Mouse (Mus musculus) G1E (cell line): ENCODE measurements around the gene Evi5. TPM values are rescaled to one million over a fixed set of nuclear protein-coding genes. Genes with fewer than 3 reads are reported as not detected.

ENCODE experiments used
- ATAC-seq: 2 replicates; pipeline ENCODE4 v1.8.0; 2016; ENCODE audit warnings: mild to moderate bottlenecking; ENCODE audit not compliant: insufficient number of reproducible peaks, poor library complexity, low FRiP score, severe bottlenecking; ENCODE audit errors: extremely low read depth
- DNase-seq: peaks from one replicate; pipeline ENCODE4 v3.0.0; 2012; ENCODE audit warnings: low spot score
- H3K27me3 ChIP-seq: 2 replicates; pipeline ENCODE4 v1.6.1; 2012; ENCODE audit warnings: mild to moderate bottlenecking, low read length, inconsistent platforms; ENCODE audit not compliant: insufficient read depth
- H3K36me3 ChIP-seq: replicated peaks from 2 replicates; pipeline ENCODE3; 2012; ENCODE audit warnings: mild to moderate bottlenecking, inconsistent platforms
- H3K4me1 ChIP-seq: 2 replicates; pipeline ENCODE4 v1.6.1; 2012; ENCODE audit warnings: low read depth, low read length, inconsistent platforms, mixed read lengths; ENCODE audit not compliant: insufficient read depth
- H3K4me3 ChIP-seq: 2 replicates; pipeline ENCODE4 v1.5.1; 2012; ENCODE audit warnings: low read depth, mild to moderate bottlenecking, inconsistent platforms, low read length, moderate library complexity, mixed read lengths
- H3K9me3 ChIP-seq: replicated peaks from 2 replicates; pipeline ENCODE4 v1.6.1; 2012; ENCODE audit warnings: inconsistent platforms
- CTCF ChIP-seq: IDR thresholded peaks from 2 replicates; pipeline ENCODE4 v1.5.1; 2012; ENCODE audit warnings: low read depth, low read length, inconsistent platforms, mixed read lengths
- GATA1 ChIP-seq: IDR thresholded peaks from 2 replicates; pipeline ENCODE4 v1.6.1; 2012; ENCODE audit warnings: borderline replicate concordance, low read length, inconsistent platforms, mixed read lengths
- GATA2 ChIP-seq: IDR thresholded peaks from 2 replicates; pipeline ENCODE4 v1.6.1; 2012; ENCODE audit warnings: low read depth, low read length, inconsistent platforms, borderline replicate concordance
- POLR2AphosphoS5 ChIP-seq: IDR thresholded peaks from 2 replicates; pipeline ENCODE4 v1.6.1; 2012; ENCODE audit warnings: low read depth, low read length, inconsistent platforms; ENCODE audit not compliant: insufficient replicate concordance
- TAL1 ChIP-seq: conservative IDR thresholded peaks from 2 replicates; pipeline ENCODE4 v1.6.1; 2012; ENCODE audit warnings: low read depth, low read length, inconsistent platforms, mixed read lengths
- polyA plus RNA-seq: library from polyadenylated mRNA; stranded (reverse); fragments of >175 nt; gene quantifications from 2 replicates; pipeline ENCODE4 v1.2.3, GENCODE M21; 2012
- total RNA-seq, 2 experiments: library from RNA; stranded (forward) in 1 of 2; stranded (reverse) in 1 of 2; fragments of 200-1000 nt in 1 of 2; fragments of >200 nt in 1 of 2; fragmentation: Nextera tagmentation in 1 of 2; gene quantifications; 2 replicates each; pipeline ENCODE4 v1.2.3; 2014 to 2017

The Evi5 gene
- total and polyA plus RNA-seq, 3 experiments = 3.8 to 94.2 (median 36.4) TPM

GRCm38 (mm10) chr5:107776777-107777544 is 97.9 kb downstream of the Evi5 start:
- Histone ChIP-seq H3K9me3 (no peaks in the 10 kb centered on the region), H3K36me3 (peaks cover 35% of the 10 kb centered on the region), H3K4me3 (no peak overlapping the region), H3K4me1 (peaks cover 8% of the 10 kb centered on the region; the same call in 1 of the 2 replicates), H3K27me3 (no peaks in the 10 kb centered on the region)
- TF ChIP-seq TAL1 (no peak), GATA2 (no peak)
- no peak for ATAC-seq
- DNase-seq = no peak

- ATAC-seq (no peak), DNase-seq (no peak)
- Histone ChIP-seq H3K4me3 (no peak overlapping the region), H3K36me3 (peaks cover 29% of the 10 kb centered on the region), H3K27me3 (no peaks in the 10 kb centered on the region), H3K9me3 (no peaks in the 10 kb centered on the region), H3K4me1 (peaks cover 6% of the 10 kb centered on the region; the same call in 1 of the 2 replicates)
- no peak for TF ChIP-seq CTCF
- no peak for TF ChIP-seq POLR2AphosphoS5
- no peak for TF ChIP-seq GATA1
- no peak for TF ChIP-seq GATA2
- TF ChIP-seq TAL1 = no peak
Measured at GRCm38 (mm10) chr5:107775875-107776274, 99.0 kb downstream of the Evi5 start.

- no peak for TF ChIP-seq CTCF
- no peak for TF ChIP-seq TAL1
- Histone ChIP-seq H3K4me3 (no peak overlapping the region), H3K9me3 (peaks cover 8% of the 10 kb centered on the region), H3K36me3 (peaks cover 28% of the 10 kb centered on the region), H3K27me3 (no peaks in the 10 kb centered on the region), H3K4me1 (peaks cover 24% of the 10 kb centered on the region)
- DNase-seq = no peak
- no peak for ATAC-seq
Measured at GRCm38 (mm10) chr5:107772049-107772448, 102.9 kb downstream of the Evi5 start.

- Histone ChIP-seq H3K4me3 (no peak overlapping the region), H3K27me3 (peaks cover 6% of the 10 kb centered on the region), H3K4me1 (peaks cover 42% of the 10 kb centered on the region), H3K36me3 (peaks cover 33% of the 10 kb centered on the region), H3K9me3 (peaks cover 11% of the 10 kb centered on the region)
- DNase-seq = peak; percentile 38
- TF ChIP-seq GATA1 = no peak
- TF ChIP-seq POLR2AphosphoS5 = no peak
- no peak for TF ChIP-seq CTCF
- peak; percentile 69 for TF ChIP-seq TAL1
- TF ChIP-seq GATA2 = no peak
- peak; percentile 93 for ATAC-seq
Measured at GRCm38 (mm10) chr5:107768224-107768623, 106.7 kb downstream of the Evi5 start.

- H3K36me3 ChIP-seq = peaks cover 26% of the 10 kb centered on the region
- ATAC-seq = no peak
- TF ChIP-seq CTCF (no peak), GATA1 (no peak), TAL1 (no peak), GATA2 (no peak)
- H3K4me3 ChIP-seq = no peak overlapping the region
- no peak for DNase-seq
- H3K4me1 ChIP-seq = peaks cover 37% of the 10 kb centered on the region
- H3K27me3 ChIP-seq = peaks cover 6% of the 10 kb centered on the region
- peaks cover 11% of the 10 kb centered on the region for H3K9me3 ChIP-seq
Measured at GRCm38 (mm10) chr5:107765946-107766345, 109.0 kb downstream of the Evi5 start.

GRCm38 (mm10) chr5:107764486-107764885 is 110.4 kb downstream of the Evi5 start:
- TF ChIP-seq CTCF (no peak), POLR2AphosphoS5 (no peak)
- no peak for ATAC-seq
- Histone ChIP-seq H3K4me3 (no peak overlapping the region), H3K4me1 (peaks cover 42% of the 10 kb centered on the region), H3K27me3 (peaks cover 6% of the 10 kb centered on the region), H3K36me3 (peaks cover 27% of the 10 kb centered on the region), H3K9me3 (peaks cover 16% of the 10 kb centered on the region)
- no peak for DNase-seq

- no peak for DNase-seq
- ATAC-seq = no peak
- H3K4me3 ChIP-seq = no peak overlapping the region
- peaks cover 6% of the 10 kb centered on the region for H3K27me3 ChIP-seq
- H3K9me3 ChIP-seq = peaks cover 16% of the 10 kb centered on the region
- H3K4me1 ChIP-seq = peaks cover 38% of the 10 kb centered on the region
- peaks cover 27% of the 10 kb centered on the region for H3K36me3 ChIP-seq
- no peak for TF ChIP-seq GATA2
- TF ChIP-seq POLR2AphosphoS5 = no peak
- no peak for TF ChIP-seq TAL1
- no peak for TF ChIP-seq CTCF
- no peak for TF ChIP-seq GATA1
Measured at GRCm38 (mm10) chr5:107763674-107764073, 111.2 kb downstream of the Evi5 start.
